Mouse (Mus musculus): Measurements from ENCODE around the gene Tff3. TPM values are rescaled to one million over a fixed set of nuclear protein-coding genes. Genes with fewer than 3 reads are reported as not detected.

Tff3 gene
- polyA plus RNA-seq, 1 experiment from 2014 or later, result 1.4 TPM

Other genes starting within 250 kb of the Tff3 start
- 0.09 and 0.10 TPM in 2 replicates for gene Glp1r, start 227.8 kb downstream of the Tff3 start, polyA plus RNA-seq (2016; fragmentation: Nextera tagmentation; extraction: Ambion mirVana)
- 0.05 TPM in 1 of 2 replicates, not detected in the other for gene Umodl1, start 175.0 kb downstream of the Tff3 start, polyA plus RNA-seq (2016; fragmentation: Nextera tagmentation; extraction: Ambion mirVana)
- 14.0 and 15.3 TPM in 2 replicates for gene Abcg1, start 72.0 kb downstream of the Tff3 start, polyA plus RNA-seq (2016; fragmentation: Nextera tagmentation; extraction: Ambion mirVana)
- gene Tff2, start 14.6 kb upstream of the Tff3 start, polyA plus RNA-seq (2016; fragmentation: Nextera tagmentation; extraction: Ambion mirVana), result not detected in 2 replicates
- not detected in 2 replicates for gene Tff1, start 35.6 kb upstream of the Tff3 start, polyA plus RNA-seq (2016; fragmentation: Nextera tagmentation; extraction: Ambion mirVana)
- not detected in 2 replicates for gene Tmprss3, start 69.3 kb upstream of the Tff3 start, polyA plus RNA-seq (2016; fragmentation: Nextera tagmentation; extraction: Ambion mirVana)
- gene Ubash3a, start 78.2 kb upstream of the Tff3 start, polyA plus RNA-seq (2016; fragmentation: Nextera tagmentation; extraction: Ambion mirVana), result 0.09 and 0.17 TPM in 2 replicates
- gene Rsph1, start 147.7 kb upstream of the Tff3 start, polyA plus RNA-seq (2016; fragmentation: Nextera tagmentation; extraction: Ambion mirVana), result 0.99 and 1.3 TPM in 2 replicates
- 9.3 and 10.2 TPM in 2 replicates for gene Slc37a1, start 157.1 kb upstream of the Tff3 start, polyA plus RNA-seq (2016; fragmentation: Nextera tagmentation; extraction: Ambion mirVana)